Mouse (Mus musculus): ENCODE measurements around the gene Prss30. TPM values are rescaled to one million over a fixed set of nuclear protein-coding genes. Genes with fewer than 3 reads are reported as not detected.
A peak's percentile ranks its signal among the peaks of the same experiment; 100 is the strongest.
"Not testable (repeated sequence)": the region's sequence is repeated elsewhere in the genome, so short reads cannot be mapped to it uniquely, and the experiment has no call there.

The Prss30 gene
- total RNA-seq, 2 experiments from 2014 or later: not detected

DNA sequence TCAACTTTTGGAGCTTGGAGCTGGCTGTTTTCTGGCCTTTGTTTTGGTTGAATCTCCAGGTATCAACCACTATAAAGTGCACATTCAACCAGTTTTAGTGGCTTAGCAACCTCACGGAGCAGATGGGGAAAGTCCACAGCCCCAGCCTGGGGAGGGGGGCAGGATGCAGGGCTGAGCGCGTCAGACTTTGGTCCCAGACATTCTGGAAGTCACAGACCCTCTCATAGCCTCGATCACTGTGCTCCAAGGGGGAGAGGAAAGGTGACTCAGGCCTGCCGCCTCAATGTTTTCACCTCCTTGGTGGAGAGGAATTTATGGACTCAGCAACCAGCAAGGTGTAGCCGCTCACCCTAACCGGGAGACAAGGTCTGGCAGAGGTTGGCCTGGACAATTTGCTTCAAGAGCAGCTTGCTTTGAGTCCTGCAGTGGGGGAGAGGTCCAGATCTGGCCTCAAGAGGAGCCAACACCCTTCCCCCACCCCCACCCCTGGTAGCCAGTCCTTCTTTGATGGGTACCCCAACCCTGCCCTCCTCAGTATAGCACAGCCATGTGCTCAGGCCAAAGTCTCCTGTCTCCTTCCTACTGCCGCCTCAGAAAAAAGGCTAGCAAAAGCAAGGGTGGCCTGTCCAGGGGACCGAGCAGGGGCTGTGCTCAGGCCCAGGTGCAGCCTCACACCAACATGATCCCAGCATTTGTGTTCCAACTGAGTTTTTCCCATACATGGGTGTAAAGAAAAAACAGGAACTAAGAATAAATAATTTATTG, 12.6 kb upstream of the Prss30 start:
- no peak for DNase-seq
- intact Hi-C loops (cut with DNase I; ENCODE audit: low total_unique reads): no loop called here

DNA sequence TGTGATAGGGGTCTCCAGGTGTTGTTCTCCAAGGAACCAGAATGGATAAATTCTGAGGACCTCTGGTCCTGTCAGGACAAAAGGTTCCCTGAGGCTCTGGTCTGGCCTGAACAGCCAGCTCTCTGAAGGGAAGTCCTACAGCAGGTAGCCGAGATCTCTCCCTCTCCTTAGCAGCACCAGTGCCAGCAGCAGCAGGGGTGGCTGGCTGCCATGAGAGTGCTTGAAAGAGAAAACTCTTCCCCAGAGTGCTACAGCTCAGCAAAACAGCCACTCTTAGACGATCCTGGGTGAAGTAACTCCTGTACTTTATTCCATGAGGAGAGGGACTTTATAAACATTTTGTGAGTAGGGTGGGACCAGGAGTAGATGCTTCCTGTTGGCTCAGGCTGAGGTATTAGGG, 9.4 kb upstream of the Prss30 start:
- no peak for DNase-seq
- intact Hi-C loops (cut with DNase I; ENCODE audit: low total_unique reads): no loop called here

DNA sequence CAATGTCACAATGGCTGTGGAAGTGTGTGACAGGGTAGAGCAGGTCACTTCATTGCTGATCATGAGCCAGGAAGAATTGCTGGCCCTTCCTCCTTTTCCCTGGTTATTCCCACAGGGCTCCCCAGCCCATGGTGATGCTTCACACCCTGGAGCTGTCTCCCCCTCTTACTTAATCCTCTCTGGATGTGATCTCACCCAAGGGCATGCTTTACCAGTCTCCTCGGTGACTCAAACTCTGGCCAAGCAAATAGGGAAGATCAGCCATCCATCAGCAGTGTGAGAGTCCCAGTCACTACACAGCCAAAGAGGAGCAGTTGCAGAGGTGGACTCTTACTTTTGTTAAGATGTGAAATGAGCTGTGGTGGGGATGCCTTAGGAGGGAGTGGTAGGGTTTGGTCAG, 4.6 kb upstream of the Prss30 start:
- intact Hi-C loops (cut with DNase I; ENCODE audit: low total_unique reads): no loop called here
- DNase-seq: no peak

DNA sequence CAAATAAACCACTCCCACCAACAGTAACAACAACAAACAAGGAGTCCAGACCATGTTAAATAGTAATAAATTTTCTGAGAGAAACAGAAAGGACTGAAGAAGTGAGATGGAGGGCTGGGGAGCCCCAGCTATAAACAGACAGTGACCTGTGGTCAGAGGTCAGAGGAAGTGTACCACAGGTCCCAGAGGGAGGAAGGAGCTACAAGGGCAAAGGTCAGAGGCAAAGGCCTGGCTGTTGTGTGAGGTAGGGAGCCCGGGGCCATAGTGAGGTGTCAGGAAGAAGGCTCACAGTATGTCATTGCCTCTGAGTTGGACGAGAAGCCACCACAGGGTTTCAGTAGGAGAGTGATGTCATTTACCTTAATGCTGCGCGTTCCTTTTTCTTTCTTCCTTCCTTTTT, 2.5 kb upstream of the Prss30 start:
- intact Hi-C loops (cut with DNase I; ENCODE audit: low total_unique reads): no loop called here
- DNase-seq: no peak

DNA sequence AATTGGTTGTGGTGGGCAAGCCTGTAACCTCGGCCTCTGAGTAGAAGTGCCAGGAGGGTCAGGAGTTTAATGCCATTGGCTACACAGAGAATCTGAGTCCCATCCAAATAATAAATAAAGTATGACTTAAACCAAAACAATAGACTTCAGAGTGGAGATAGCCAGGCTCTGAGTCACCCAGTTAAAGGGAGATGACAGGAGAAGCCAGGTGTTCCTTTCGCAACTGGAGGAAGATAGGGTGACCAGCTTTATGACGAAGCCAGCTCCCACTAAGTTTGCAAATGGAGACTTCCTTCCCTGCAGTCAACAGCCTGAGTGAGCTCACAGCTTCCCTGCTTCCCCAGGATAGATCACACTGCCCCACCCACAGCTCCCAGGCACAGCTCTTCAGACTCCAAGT, 895 bp downstream of the Prss30 start:
- DNase-seq: no peak
- intact Hi-C loops (cut with DNase I; ENCODE audit: low total_unique reads): no loop called here

DNA sequence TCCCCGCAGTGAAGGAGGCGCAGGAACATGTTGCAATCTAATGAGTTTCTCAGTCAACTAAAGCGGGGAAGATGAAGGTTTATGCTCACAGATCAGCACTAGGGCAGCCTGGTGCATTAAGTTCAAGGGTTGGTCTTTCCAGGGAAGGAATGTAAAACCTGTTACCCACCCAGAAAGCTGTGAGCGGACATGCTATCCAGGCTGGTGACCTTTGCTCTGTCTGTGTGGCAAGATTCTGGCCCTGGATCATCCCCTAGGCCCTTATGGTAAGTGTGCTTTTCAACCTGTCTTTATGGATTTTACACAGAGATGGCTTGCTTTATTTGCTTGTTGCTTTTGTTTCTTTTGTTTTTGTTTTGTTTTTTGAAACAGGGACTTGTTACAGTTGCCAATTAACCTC, 3.7 kb downstream of the Prss30 start:
- intact Hi-C loops (cut with DNase I; ENCODE audit: low total_unique reads): no loop called here
- no peak for DNase-seq

DNA sequence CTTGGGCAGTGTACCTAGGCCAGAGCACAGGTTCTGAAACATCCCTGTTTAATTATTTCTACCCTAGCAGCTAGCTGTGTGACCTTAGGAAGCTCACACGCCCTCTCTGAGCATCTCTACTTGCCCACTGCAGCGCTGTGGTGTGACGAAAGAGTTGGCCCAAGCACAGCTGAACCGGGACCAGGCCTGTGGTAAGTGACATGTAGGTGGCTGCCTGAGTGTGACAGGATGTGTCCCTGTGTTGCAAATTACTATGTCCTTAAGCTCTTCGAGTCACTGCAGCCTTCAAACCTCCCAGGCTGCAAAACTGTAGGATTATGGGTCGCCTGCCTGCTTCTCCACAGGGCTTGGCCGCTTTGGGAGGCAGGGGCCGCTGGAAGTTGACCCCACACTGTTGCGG, 9.1 kb downstream of the Prss30 start:
- DNase-seq: no peak
- intact Hi-C loops (cut with DNase I; ENCODE audit: low total_unique reads): no loop called here

DNA sequence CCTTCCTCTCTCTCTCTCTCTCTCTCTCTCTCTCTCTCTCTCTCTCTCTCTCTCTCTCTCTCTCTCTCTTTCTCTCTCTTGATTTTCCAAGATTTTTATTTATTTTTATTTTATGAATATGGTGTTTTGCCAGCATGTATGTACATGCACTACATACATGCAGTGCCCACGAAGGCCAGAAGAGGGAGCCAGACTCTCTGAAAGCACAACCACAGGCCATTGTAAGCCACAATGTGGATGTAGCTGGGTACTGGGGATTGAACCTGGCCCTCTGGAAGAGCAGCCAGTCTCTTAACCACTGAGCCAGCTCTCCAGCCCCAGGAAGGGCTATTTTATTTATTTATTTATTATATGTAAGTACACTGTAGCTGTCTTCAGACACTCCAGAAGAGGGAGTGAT, 11.1 kb downstream of the Prss30 start:
- intact Hi-C loops (cut with DNase I; ENCODE audit: low total_unique reads): no loop called here
- peak; percentile 68 for DNase-seq

DNA sequence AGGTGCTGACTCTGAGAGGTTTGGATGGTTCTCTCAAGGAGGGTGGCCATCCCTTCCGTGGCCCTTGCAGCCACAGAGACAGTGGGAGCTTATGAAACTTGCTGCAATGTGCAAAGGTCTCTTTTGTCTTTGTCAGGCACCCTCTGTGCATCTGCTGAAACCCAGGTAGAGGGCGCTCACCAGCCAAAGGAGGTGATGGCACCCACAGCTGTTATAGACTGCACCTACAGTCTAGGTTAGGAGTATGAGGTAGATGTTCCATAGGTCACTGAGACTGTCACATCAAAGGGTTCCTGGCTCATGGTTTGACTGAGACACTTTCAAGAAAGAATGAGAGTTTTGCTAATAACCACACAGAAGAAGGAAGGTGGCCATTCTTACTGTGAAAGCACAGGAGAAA, 11.6 kb downstream of the Prss30 start:
- no peak for DNase-seq
- intact Hi-C loops (cut with DNase I; ENCODE audit: low total_unique reads): no loop called here

DNA sequence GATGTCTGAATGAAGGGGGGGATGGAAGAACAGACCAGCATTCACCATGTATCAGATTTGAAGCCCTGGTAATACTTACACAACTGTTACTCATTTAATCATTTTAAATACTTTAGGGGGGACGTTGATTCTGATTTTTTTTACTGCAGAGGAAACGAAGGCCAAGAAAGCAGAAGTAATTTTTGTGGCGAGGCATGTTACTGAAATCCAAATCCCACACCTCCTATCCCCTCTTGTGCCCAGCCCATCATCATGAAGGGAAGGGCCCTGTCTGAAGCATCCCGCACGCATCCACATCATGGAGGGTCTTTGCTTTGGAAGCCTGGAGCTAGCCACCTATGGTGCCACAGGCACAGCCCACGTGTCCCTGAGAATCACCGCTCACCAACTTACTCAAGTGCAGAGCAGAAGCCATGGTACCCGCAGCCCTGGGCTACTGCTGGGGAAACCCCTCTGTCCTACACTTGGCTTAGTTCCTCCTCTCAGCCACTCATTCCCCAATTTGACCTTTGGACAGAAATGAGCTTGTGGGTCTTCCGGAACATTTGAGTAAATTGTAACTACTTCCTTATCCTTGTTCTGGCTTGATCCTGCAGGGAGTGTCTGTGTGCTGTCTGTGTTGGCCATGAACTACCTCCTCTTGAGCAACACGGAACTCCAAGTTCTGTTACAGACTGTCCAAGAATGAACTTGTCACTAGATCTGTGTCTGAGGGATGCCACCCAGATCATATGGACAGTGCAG, 13.5 kb downstream of the Prss30 start:
- DNase-seq: no peak
- intact Hi-C loops (cut with DNase I; ENCODE audit: low total_unique reads): no loop called here

DNA sequence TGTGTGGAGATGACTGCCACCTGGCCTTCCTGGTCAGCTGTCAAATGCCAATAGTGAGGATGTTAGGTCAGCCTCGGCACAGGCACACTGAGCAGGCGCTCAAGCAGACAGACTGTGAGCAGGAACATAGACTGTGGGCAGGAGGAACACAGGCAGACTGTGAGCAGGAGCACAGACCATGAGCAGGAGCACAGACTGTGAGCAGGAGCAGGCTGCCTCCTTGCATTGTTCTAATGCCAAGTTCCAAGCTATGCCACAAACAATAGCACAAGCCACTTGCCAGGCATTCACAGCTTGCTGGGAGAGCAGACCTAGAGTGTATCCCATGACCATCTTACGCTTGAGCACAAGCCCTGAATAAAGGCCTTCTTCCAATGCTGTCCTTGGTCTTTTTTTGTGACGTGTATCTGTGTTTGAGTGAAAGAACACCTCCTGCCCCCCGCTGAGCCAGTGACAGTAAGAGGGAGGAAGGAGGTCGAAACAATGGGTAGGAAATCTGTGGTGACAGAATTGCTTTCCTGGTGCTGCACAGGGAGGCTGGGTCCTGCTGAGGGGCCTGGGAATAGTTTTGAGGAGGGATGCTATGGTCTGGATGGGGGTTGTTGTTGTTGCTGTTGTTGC, 14.5 kb downstream of the Prss30 start:
- DNase-seq: no peak
- intact Hi-C loops (cut with DNase I; ENCODE audit: low total_unique reads): no loop called here

DNA sequence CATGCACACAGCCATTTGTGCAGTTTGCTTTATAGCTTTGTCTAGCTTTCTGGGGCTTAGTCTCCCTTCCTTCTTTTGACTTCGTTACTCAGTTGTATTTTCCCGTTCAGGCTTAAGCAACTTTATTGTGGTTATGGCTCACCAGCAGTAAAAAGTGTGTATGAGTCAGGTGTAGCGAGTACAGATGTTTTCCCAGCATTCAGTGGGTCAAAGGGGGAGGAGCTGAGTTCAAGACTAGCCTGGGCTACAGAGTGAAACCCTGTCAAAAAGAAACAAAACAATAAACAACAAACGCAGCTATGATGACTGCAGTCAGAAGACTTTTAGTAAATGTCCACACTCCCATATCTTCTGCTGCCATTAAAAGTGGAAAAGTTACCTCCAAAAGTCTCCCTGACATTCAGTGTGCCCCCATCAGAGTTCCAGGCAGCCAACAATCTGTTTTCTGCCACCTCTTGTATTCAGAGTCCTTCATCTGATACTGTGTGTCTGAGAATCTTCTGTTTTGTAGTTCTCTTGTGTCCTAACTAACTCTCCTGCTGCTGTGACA, 18.7 kb downstream of the Prss30 start:
- intact Hi-C loops (cut with DNase I; ENCODE audit: low total_unique reads): loop anchor here (5.0 kb wide), 1 partner anchor 109 kb away; no protein-coding TSS in a partner anchor
- DNase-seq: no peak

DNA sequence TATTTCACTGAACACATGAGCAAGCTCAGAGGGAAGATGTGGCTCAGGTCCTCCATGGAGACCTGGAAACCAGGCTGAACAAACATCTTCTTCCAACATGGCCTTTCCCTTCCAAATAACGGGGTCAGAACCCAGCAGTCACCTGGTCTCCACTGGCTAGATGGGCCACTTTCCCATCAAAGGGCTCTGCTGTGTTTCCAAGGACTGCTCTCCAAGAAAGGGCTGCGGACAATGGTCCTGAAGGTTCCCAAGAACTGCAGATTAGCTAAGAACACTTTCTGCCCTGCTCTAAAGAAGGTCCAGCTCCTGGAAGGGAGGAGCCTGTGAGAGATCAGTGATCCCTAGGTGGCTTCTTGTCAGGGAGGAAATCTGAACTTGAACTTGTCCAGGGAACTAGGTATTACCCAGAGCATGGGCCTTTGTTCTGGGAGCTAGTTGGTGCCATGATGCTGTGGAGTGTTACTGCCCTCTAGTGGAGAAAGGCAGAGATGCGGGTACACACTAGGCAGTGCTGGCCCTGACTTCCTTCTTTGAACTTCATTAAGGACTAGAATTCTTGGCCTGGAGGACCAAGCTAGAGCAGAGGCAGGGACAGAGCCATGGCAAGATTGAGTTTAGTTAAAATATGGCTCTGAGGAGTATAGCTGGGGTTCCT, 20.2 kb downstream of the Prss30 start:
- intact Hi-C loops (cut with DNase I; ENCODE audit: low total_unique reads): loop anchor here (5.0 kb wide), 1 partner anchor 108 kb away; no protein-coding TSS in a partner anchor
- peak; percentile 66 for DNase-seq

DNA sequence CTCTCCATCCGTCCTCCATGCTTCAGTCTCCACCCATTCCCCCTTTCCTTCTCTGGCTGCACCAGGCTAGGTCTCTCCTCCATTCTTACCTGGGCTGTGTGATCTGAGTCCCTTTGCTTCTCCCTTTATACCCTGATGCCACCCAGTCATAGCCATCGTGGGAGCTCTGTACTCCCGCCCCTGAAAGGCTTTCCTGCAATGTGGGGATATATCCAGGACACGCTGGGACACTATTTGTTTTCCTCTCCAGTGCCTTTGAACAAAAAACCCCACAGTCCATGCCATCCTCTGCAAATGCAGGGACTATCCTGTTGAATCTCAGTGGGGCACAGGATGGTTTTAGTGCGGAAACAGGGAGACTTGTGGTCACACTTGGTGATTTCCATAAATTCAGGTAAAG, 25.2 kb downstream of the Prss30 start, which contains the start of gene Sbpl:
Gene Sbpl, minus strand, starts transcription at position 101 of the 400 bp plus-strand sequence.
- DNase-seq: no peak
- intact Hi-C loops (cut with DNase I; ENCODE audit: low total_unique reads): loop anchor here (5.0 kb wide), 2 partner anchors 78 to 178 kb away; no protein-coding TSS in a partner anchor

DNA sequence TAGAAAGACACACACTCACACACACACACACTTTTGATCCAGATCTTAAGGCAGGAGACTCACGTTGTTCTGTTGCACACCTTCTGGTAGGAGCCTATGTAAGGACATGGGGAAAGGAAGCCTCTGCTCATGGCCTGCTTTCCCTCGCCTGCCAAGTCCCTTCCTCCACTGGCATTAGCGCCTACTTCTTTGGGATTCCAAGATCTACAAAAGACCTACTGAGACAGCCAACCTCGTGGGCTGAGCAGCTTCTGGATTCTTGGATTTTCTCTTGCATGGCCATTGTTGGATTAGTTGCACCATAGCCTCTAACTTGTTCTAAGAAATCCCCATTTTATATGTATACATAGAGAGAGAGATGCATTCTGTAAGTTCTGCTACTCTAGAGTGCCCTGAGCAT, 29.5 kb downstream of the Prss30 start:
- DNase-seq; intact Hi-C loops (cut with DNase I; ENCODE audit: low total_unique reads): not testable (repeated sequence)

DNA sequence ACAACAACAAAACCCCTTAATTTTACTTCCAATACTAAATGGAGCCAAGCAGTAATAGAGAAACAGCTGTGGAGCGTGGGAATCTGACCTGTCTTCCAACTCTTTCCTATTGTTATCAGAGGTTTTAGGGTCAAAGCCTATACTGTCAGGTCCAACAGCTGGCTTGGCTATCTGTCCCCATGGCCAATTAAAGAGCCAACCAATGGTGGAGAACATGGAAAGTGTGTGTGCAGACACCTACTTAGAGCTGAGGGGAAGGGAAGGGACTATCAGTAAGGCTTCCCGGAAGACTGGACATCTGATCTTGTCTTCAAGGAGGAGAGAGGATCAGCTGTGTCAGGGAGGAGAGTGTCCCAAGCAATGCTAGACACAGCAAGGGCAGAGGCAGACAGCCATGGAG, 31.3 kb downstream of the Prss30 start:
- intact Hi-C loops (cut with DNase I; ENCODE audit: low total_unique reads): no loop called here
- no peak for DNase-seq

DNA sequence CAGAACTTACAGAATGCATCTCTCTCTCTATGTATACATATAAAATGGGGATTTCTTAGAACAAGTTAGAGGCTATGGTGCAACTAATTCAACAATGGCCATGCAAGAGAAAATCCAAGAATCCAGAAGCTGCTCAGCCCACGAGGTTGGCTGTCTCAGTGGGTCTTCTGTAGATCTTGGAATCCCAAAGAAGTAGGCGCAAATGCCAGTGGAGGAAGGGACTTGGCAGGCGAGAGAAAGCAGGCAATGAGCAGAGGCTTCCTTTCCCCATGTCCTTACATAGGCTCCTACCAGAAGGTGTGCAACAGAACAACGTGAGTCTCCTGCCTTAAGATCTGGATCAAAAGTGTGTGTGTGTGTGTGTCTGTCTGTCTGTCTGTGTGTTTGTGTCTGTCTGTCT, 32.9 kb downstream of the Prss30 start:
- DNase-seq; intact Hi-C loops (cut with DNase I; ENCODE audit: low total_unique reads): not testable (repeated sequence)

DNA sequence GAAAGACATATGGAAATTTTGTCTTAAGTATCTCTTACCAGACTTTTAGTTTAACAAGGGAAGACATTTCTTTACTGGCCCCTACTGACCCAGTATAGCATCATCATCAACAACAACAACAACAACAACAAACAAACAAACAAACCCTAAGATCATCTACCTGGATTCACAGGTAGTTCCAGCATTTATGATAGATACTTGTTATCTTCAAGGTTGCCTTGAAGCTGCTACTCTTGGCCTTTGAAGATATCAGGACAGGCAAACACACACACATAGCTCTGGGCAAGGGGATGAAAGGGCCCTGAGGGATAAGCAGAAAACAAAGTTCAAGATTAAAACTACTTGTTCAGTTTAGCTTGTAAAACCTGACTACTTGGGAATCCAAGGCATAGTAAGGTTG, 39.0 kb downstream of the Prss30 start, which contains the start of gene Sbp:
Gene Sbp, plus strand, starts transcription at position 301 of the 400 bp plus-strand sequence.
- intact Hi-C loops (cut with DNase I; ENCODE audit: low total_unique reads): no loop called here
- DNase-seq: no peak

DNA sequence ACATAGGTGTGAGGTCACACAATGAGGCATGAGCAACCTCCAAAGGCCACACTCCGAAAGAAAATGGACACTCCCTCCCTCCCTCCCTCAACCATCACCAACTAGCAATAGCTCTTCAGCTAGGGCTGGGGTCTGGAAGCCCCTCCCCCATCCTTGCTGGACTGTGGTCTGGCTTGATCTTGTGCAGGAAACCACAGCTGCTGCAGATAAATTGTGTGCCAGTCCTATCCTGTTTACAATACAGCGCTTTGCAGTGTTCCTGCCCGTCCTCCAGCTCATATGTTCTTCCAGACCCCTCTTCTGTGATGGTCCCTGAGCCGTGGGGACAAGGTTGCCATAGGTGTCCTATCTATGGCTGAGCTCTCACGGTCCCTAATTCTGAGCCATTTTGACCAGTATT, 49.2 kb downstream of the Prss30 start:
- DNase-seq: no peak
- intact Hi-C loops (cut with DNase I; ENCODE audit: low total_unique reads): no loop called here

DNA sequence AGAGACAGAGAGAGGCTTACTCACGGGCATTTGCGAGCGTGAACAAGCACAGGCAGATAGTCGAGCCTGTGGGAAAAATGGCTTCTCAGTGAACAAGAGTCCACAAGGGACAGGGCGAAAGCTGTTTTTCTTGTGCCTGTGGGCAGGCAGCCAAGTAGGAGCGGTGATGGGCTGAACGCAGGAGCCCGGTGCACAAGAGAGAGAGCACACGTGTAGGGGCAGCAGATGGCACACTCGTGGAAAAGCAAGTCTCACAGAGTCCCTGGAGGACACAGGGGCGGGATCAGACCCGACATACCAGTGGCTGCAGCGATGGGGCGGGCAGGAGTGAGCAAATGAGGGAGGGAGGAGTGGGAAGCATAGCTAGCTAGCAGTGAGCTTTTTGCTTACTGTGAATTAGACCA, 55.3 kb downstream of the Prss30 start:
- intact Hi-C loops (cut with DNase I; ENCODE audit: low total_unique reads): no loop called here
- peak; percentile 72 for DNase-seq

All from gastrocnemius, postnatal 14 days (tissue).